Mouse (Mus musculus) heart, embryonic 15.5 days (tissue): ENCODE results near the gene Fars2. TPM values are rescaled to one million over a fixed set of nuclear protein-coding genes. Genes with fewer than 3 reads are reported as not detected.

ENCODE experiments used
- ATAC-seq: fragments of 200-750 bp; cut with Nextera tagmentation; replicated peaks from 2 replicates; pipeline ENCODE4 v1.8.0; 2017; ENCODE audit warnings: low read depth, moderate TSS enrichment; ENCODE audit not compliant: insufficient number of reproducible peaks, insufficient read depth, low FRiP score
- H3K27ac ChIP-seq: fragments of 300-500 bp; sonication (generic); 2 replicates; pipeline ENCODE4 v1.5.1; 2015; ENCODE audit warnings: mild to moderate bottlenecking, inconsistent platforms
- H3K27me3 ChIP-seq: fragments of 300-500 bp; sonication (generic); 2 replicates; pipeline ENCODE4 v1.6.1; 2015; ENCODE audit warnings: inconsistent platforms
- H3K36me3 ChIP-seq: fragments of 300-500 bp; sonication (generic); 2 replicates; pipeline ENCODE4 v1.6.1; 2015; ENCODE audit warnings: mild to moderate bottlenecking, inconsistent platforms
- H3K4me1 ChIP-seq: fragments of 300-500 bp; sonication (generic); replicated peaks from 2 replicates; pipeline ENCODE4 v1.6.1; 2015; ENCODE audit warnings: inconsistent platforms
- H3K4me2 ChIP-seq: fragments of 300-500 bp; sonication (generic); 2 replicates; pipeline ENCODE4 v1.6.1; 2015; ENCODE audit warnings: inconsistent platforms, mild to moderate bottlenecking, moderate library complexity
- H3K4me3 ChIP-seq: fragments of 300-500 bp; sonication (generic); 2 replicates; pipeline ENCODE4 v1.5.1; 2015; ENCODE audit warnings: mild to moderate bottlenecking, inconsistent platforms
- H3K9ac ChIP-seq: fragments of 300-500 bp; sonication (generic); 2 replicates; pipeline ENCODE4 v1.6.1; 2015; ENCODE audit warnings: mild to moderate bottlenecking, inconsistent platforms
- H3K9me3 ChIP-seq: fragments of 300-500 bp; sonication (generic); replicated peaks from 2 replicates; pipeline ENCODE4 v1.6.1; 2016; ENCODE audit warnings: inconsistent platforms
- WGBS: fragments of 180-500 bp; shearing (Covaris S2); methylation state at CpG from one replicate; pipeline ENCODE4 v1.1.7; 2015; ENCODE audit warnings: mixed read lengths; 5-methylcytosine and 5-hydroxymethylcytosine counted together
- polyA plus RNA-seq: library from polyadenylated mRNA; unstranded; fragments of >200 nt; fragmentation: Nextera tagmentation; extraction: Ambion mirVana; gene quantifications from 2 replicates; pipeline ENCODE4 v1.2.1, GENCODE M21; 2015

The Fars2 gene
- polyA plus RNA-seq, 1 experiment from 2014 or later, result 57.1 TPM

DNA sequence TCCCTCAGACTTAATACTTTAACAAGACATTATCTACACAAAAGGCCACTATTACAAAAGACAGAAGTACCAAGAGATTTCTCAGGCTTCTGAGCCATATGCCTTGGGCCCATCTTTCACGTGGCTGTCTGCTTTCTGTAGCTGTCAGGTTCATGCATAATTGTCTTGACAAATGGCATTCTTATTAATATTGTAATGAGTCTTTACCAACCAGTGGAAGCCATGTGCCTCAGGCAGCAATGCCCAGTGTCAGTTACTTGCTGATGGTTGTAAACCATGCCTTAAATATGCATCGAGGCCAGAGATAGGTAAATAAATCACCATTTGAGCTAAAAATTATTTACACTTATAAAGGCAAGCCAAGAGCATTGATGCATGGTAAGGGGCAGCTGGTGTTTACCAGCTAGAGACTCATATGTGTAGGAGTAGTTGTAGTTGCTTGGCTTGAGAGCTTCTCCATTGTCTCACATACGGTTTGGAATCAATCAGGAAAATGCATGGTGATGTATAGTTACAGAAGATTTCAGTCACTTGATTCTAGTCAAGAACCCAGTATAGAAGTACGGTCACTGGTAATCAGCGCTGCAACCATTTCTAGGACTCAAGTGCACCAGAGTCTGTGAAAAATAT is 76.4 kb downstream of the Fars2 start:
- H3K27ac ChIP-seq, result no peak overlapping the region
- WGBS, result 81% methylated on average over 5 of the region's 5 CpGs
- no peaks in the 10 kb centered on the region for H3K27me3 ChIP-seq
- no peaks in the 10 kb centered on the region for H3K36me3 ChIP-seq
- no peak overlapping the region for H3K9ac ChIP-seq
- no peak overlapping the region for H3K4me3 ChIP-seq
- H3K4me2 ChIP-seq, result no peak overlapping the region
- no peak for ATAC-seq
- no peaks in the 10 kb centered on the region for H3K9me3 ChIP-seq
- no peaks in the 10 kb centered on the region for H3K4me1 ChIP-seq

DNA sequence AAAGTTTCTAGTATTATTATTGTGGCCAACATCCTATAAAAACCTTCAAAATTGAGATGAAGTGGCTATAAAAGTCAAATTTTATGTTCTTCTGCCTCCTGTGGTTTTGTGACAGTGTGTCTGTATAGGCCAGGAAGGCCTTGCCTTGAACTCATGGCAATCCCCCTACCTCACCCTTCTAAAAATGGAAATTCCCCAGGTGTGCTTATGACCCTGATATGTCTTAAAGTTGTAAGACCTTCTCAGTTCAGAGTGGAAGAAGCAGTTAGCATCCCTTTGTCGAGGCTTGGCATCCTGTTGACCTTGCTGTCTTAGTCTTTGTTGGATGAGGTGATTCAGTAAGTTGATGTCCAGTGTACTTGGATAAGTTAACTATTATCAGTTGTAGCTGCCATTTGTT is 82.1 kb downstream of the Fars2 start:
- no peak overlapping the region for H3K9ac ChIP-seq
- 85% methylated on average over 1 of the region's 1 CpGs for WGBS

DNA sequence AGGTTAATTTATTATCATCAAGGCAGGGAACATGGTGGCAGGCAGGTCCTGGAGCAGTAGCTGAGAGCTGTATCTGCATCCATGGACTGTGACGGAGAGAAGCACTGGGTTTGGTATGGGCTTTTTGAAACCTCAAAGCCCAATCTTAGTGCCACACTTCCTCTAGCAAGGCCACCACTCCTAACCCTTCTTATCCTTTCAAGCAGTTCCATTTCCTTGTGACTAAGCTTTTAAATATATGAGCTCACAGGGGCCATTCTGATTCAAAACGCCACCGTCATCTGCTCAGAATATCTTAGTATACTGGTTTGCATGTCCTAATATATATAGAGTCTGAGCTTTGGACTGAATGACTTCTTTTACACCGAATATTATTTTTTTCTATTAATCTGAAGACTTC is 83.2 kb downstream of the Fars2 start:
- no peak for ATAC-seq
- Histone ChIP-seq H3K27ac (no peak overlapping the region), H3K4me2 (no peak overlapping the region), H3K9ac (no peak overlapping the region), H3K4me3 (no peak overlapping the region), H3K4me1 (no peaks in the 10 kb centered on the region), H3K36me3 (no peaks in the 10 kb centered on the region), H3K9me3 (no peaks in the 10 kb centered on the region), H3K27me3 (no peaks in the 10 kb centered on the region)
- 73% methylated on average over 4 of the region's 4 CpGs for WGBS

More for the DNA sequence above, 82.1 kb downstream of the Fars2 start:
- H3K27ac ChIP-seq, result no peak overlapping the region
- H3K9me3 ChIP-seq, result no peaks in the 10 kb centered on the region
- no peaks in the 10 kb centered on the region for H3K36me3 ChIP-seq
- ATAC-seq, result no peak
- no peaks in the 10 kb centered on the region for H3K4me1 ChIP-seq
- no peak overlapping the region for H3K4me2 ChIP-seq
- no peaks in the 10 kb centered on the region for H3K27me3 ChIP-seq
- H3K4me3 ChIP-seq, result no peak overlapping the region

DNA sequence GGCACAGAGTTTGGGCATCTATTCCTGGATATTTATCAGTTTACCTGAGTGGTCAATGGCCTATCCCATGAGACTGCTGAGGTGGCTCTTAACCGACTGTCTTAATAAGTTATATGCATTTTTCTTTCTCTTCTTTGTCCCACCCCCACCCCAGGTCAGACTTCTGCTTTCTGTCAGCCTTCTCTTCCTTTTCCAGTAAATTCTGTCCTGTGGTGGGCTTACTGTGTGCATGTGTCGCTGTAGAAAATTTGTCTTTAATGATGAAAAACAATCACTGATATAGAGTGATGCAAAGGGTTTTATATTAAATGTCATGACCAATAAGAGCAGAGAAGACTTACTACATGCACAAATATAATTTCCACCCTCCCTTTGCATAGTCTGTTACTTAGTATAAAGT is 85.3 kb downstream of the Fars2 start:
- Histone ChIP-seq H3K4me1 (no peaks in the 10 kb centered on the region), H3K36me3 (no peaks in the 10 kb centered on the region), H3K4me3 (no peak overlapping the region), H3K27me3 (no peaks in the 10 kb centered on the region), H3K4me2 (no peak overlapping the region), H3K9ac (no peak overlapping the region), H3K27ac (no peak overlapping the region), H3K9me3 (no peaks in the 10 kb centered on the region)
- no peak for ATAC-seq
- WGBS, result 70% methylated on average over 2 of the region's 2 CpGs

DNA sequence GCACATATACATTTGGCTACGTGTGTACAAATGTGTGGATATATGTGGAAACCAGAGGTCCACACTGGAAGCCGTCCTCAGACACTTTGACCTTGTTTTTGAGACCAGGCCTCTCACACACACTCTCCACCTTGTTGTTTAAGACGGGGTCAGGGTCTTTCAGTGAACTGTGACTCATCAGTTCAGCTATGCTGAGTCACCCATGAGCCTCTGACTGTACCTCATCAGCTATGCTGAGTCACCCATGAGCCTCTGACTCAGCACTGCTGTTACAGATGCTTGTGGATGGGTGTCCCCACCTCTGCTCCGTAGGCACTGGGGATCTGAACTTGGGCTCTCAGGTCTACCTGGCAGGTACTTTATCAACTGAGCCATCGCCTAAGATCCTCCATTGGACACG is 85.8 kb downstream of the Fars2 start:
- no peaks in the 10 kb centered on the region for H3K27me3 ChIP-seq
- H3K9ac ChIP-seq, result no peak overlapping the region
- H3K9me3 ChIP-seq, result no peaks in the 10 kb centered on the region
- peak; percentile 47; the same call in 1 of the 2 replicates for ATAC-seq
- H3K27ac ChIP-seq, result no peak overlapping the region
- H3K4me3 ChIP-seq, result no peak overlapping the region
- H3K4me2 ChIP-seq, result no peak overlapping the region
- H3K4me1 ChIP-seq, result no peaks in the 10 kb centered on the region
- WGBS, result 82% methylated on average over 6 of the region's 6 CpGs
- no peaks in the 10 kb centered on the region for H3K36me3 ChIP-seq

DNA sequence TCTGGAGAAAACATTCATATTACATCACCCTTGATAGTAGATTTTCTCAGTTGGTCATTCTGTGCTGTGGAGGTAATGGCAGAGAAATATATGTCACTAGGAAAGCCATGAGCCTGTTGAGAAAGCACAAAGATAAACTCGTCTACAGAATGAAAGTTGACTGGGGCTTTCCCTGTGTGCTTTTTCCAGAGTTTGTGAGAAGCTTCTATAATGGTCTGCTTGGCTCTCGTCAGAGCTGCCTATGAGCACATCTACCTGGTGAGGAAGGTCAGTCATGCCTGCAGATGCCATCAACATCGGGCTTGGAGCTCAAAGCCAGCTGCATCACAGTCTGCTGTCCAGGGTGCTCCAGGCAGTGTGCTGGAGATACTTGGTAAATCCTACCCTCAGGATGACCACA is 87.1 kb downstream of the Fars2 start:
- no peak overlapping the region for H3K4me3 ChIP-seq
- no peak for ATAC-seq

DNA sequence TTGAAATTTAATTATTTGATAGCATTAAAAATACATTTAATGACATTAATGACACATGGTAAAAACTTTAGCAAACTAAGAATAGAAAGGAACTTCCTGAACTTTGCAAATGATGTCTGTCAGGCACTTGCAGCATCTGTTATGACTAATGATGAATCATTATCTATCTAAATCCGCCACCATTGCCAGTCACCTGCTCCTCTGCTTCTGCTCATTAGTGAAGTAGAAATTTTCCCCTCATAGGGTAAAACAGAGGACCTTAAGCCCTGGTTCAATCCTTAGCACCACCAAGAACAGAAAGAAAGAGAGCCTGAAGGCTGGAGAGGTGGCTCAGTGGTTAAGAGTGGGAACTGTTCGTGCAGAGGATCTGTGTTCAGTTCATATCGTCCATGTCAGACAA is 93.8 kb downstream of the Fars2 start:
- H3K4me2 ChIP-seq, result no peak overlapping the region
- no peaks in the 10 kb centered on the region for H3K9me3 ChIP-seq
- H3K4me1 ChIP-seq, result no peaks in the 10 kb centered on the region
- H3K4me3 ChIP-seq, result no peak overlapping the region
- H3K36me3 ChIP-seq, result no peaks in the 10 kb centered on the region
- WGBS, result 86% methylated on average over 3 of the region's 3 CpGs
- no peak overlapping the region for H3K27ac ChIP-seq
- H3K9ac ChIP-seq, result no peak overlapping the region
- no peak for ATAC-seq
- no peaks in the 10 kb centered on the region for H3K27me3 ChIP-seq

More for the DNA sequence above, 87.1 kb downstream of the Fars2 start:
- H3K4me1 ChIP-seq, result no peaks in the 10 kb centered on the region
- H3K4me2 ChIP-seq, result no peak overlapping the region
- WGBS, result 71% methylated on average over 3 of the region's 3 CpGs
- no peaks in the 10 kb centered on the region for H3K36me3 ChIP-seq
- no peak overlapping the region for H3K9ac ChIP-seq
- no peaks in the 10 kb centered on the region for H3K9me3 ChIP-seq
- no peak overlapping the region for H3K27ac ChIP-seq
- H3K27me3 ChIP-seq, result no peaks in the 10 kb centered on the region

DNA sequence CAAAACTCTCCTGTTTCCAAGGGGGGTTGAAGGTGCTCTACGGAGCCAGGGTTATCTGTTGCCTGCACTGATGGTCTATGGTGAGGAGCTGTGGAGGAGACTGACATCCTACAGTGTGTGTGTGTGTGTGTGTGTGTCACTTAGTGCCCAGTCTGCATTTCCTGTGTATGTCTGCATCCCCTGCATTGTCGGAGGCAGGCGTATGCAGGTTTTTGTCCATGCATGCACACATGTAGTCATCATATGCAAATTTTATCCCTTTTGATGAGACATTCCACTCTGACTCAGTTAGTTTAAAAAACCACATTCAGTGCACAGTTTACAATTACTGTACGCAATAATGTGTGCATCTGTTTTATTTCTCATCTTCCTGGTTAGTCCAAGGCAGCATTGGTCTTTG is 96.8 kb downstream of the Fars2 start:
- no peak overlapping the region for H3K4me2 ChIP-seq
- 87% methylated on average over 4 of the region's 4 CpGs for WGBS
- no peaks in the 10 kb centered on the region for H3K27me3 ChIP-seq
- no peaks in the 10 kb centered on the region for H3K36me3 ChIP-seq
- no peak overlapping the region for H3K9ac ChIP-seq
- no peak for ATAC-seq
- H3K4me1 ChIP-seq, result no peaks in the 10 kb centered on the region
- H3K27ac ChIP-seq, result no peak overlapping the region
- H3K4me3 ChIP-seq, result no peak overlapping the region
- no peaks in the 10 kb centered on the region for H3K9me3 ChIP-seq

DNA sequence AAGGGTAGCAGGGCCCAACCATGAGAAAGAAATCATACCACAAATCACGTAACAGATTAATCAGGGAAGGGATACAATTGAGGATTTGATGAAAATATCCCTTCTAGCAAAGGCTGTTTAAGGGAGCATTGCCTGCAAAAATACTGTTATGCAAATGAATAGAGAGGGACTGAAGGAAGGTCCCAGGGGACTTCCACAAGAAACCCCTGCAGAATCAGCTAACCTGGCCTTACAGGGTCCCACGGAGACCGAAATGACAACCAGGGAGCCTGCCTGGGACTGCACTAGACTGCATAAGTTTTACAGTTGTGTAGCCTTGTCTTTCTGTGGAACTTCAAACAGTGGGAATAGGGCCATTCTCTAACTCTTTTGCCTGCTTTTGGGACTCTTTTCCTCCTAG is 98.8 kb downstream of the Fars2 start:
- no peaks in the 10 kb centered on the region for H3K36me3 ChIP-seq
- ATAC-seq, result no peak
- no peak overlapping the region for H3K27ac ChIP-seq
- no peak overlapping the region for H3K4me3 ChIP-seq
- 87% methylated on average over 3 of the region's 3 CpGs for WGBS
- H3K9ac ChIP-seq, result no peak overlapping the region
- H3K4me1 ChIP-seq, result no peaks in the 10 kb centered on the region
- H3K9me3 ChIP-seq, result no peaks in the 10 kb centered on the region
- no peaks in the 10 kb centered on the region for H3K27me3 ChIP-seq
- H3K4me2 ChIP-seq, result no peak overlapping the region

DNA sequence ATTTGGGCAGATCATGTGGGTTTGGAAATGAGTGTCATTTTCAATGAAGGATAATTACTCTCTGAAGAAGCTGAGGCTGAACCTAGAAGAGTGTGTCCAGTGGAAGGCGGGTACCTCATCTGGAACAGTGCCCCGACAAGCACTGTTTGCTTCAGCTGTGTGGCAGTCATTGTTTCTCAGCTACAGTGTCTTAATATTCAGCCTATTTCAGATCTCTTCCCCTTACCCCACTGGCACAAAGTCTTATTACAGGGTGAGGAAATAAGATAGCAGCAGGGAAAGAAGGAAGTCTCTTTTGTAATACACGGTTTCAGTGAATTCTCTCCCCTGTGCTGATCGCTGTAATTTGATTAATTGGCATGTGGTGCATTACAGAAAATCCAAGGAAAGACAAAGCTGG is 101.1 kb downstream of the Fars2 start:
- 71% methylated on average over 4 of the region's 4 CpGs for WGBS
- H3K4me1 ChIP-seq, result no peaks in the 10 kb centered on the region
- no peaks in the 10 kb centered on the region for H3K27me3 ChIP-seq
- no peaks in the 10 kb centered on the region for H3K36me3 ChIP-seq
- no peak overlapping the region for H3K4me2 ChIP-seq
- H3K27ac ChIP-seq, result no peak overlapping the region
- H3K9ac ChIP-seq, result no peak overlapping the region
- no peak for ATAC-seq
- no peaks in the 10 kb centered on the region for H3K9me3 ChIP-seq
- H3K4me3 ChIP-seq, result no peak overlapping the region

DNA sequence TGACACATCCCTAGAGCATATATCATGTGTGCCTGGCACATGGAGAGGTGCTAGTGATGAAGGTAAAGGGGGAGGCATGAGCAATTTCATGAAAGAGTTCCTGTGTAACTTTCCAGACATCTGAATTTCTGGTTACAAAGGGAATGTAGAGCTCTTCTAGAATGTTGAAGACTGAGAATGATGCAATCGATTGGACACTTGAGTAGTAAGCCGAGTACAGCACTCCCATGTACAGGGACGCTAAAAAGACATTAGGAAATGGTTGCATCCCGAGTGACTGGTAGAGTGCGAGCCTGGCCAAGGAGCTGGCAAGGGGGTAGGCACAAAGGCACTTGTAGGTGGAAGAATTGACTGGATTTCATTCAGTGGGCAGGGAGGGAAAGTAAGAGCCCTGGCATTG is 102.3 kb downstream of the Fars2 start:
- H3K9ac ChIP-seq, result no peak overlapping the region
- H3K36me3 ChIP-seq, result no peaks in the 10 kb centered on the region
- H3K9me3 ChIP-seq, result no peaks in the 10 kb centered on the region
- H3K4me3 ChIP-seq, result no peak overlapping the region
- H3K4me2 ChIP-seq, result no peak overlapping the region
- H3K27ac ChIP-seq, result no peak overlapping the region
- H3K4me1 ChIP-seq, result no peaks in the 10 kb centered on the region
- no peaks in the 10 kb centered on the region for H3K27me3 ChIP-seq
- no peak for ATAC-seq
- WGBS, result 86% methylated on average over 5 of the region's 5 CpGs

DNA sequence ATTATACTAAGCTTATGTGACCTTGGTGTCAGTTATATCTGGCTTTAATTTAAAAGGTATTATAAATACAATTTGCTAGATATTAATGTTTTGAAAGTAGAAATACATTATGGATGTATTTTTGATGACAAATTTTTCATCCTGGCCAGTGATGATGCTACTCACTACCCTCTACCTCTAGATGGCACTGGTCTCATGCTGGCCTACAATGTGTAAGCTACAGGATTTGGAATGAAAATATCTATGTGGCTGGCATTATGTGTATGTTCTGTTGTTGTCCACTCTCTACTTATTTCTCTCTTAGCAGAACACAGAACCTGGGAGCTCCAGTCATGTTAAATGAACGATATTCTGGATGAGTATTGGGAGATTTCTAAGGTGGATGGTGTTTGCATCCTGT is 104.7 kb downstream of the Fars2 start:
- no peak overlapping the region for H3K4me3 ChIP-seq
- no peaks in the 10 kb centered on the region for H3K36me3 ChIP-seq
- H3K4me2 ChIP-seq, result no peak overlapping the region
- no peaks in the 10 kb centered on the region for H3K4me1 ChIP-seq
- WGBS, result 74% methylated on average over 1 of the region's 1 CpGs
- H3K27me3 ChIP-seq, result no peaks in the 10 kb centered on the region
- H3K27ac ChIP-seq, result no peak overlapping the region
- no peak overlapping the region for H3K9ac ChIP-seq
- no peak for ATAC-seq
- no peaks in the 10 kb centered on the region for H3K9me3 ChIP-seq
